21 mouse cellular contexts compared by ENCODE assay signal in genomic region chr9:108175116-108175838, GRCm38 (mm10). TPM values are rescaled to one million over a fixed set of nuclear protein-coding genes. Genes with fewer than 3 reads are reported as not detected.
A peak's percentile ranks its signal among the peaks of the same experiment; 100 is the strongest.
DNase-seq lines count a peak whose midpoint lies in the region; ATAC-seq and TF ChIP-seq lines count a peak whose summit lies in the region.
"Had no signal": no experiment of that assay in that cellular context is flagged by ENCODE, and none has a peak within 500 bp of the region (broad histone marks: within the 10 kb centered on the region; RNA-seq: fewer than 3 reads in every experiment).

No protein-coding gene starts in this region.

- DNase-seq in cerebellum, adult 2 months, result peak; percentile 46 to 50
- DNase-seq in cerebellum, adult 9-10 months, result no peak
- no peak for DNase-seq in left cerebral cortex, adult 2 months (ENCODE audit: extremely low spot score in 1 of 2, low spot score in 2 of 2)
- no peak for DNase-seq in left cerebral cortex, postnatal 14 days (ENCODE audit: low spot score in 2 of 2)
- peak; percentile 29 for DNase-seq in lung, postnatal 0 days (ENCODE audit: low spot score)
- DNase-seq in lung, postnatal 25 days (ENCODE audit: low spot score), result no peak
- DNase-seq in kidney, adult 8-10 months, result no peak
- DNase-seq: adrenal gland, postnatal 10 days; B cell, adult 2 months; cerebellum, adult 18-20 months; forebrain, postnatal 0 days; gastrocnemius, adult 2 months; gastrocnemius, postnatal 36 days; heart, adult 11 months; heart, postnatal 36 days had no signal

- peak overlapping the region; percentile 37 for H3K27ac ChIP-seq in cerebellum, adult 2 months (ENCODE audit: insufficient read depth, low read length)
- H3K27ac ChIP-seq in left cerebral cortex, adult 2 months, result peak overlapping the region; percentile 61
- H3K27ac ChIP-seq in lung, postnatal 0 days (ENCODE audit: low read length), result no peak overlapping the region
- H3K27ac ChIP-seq: embryonic facial prominence, embryonic 10.5 days; forebrain, embryonic 13.5 days; gastrocnemius, adult 2 months; heart, embryonic 13.5 days; hindbrain, embryonic 15.5 days had no signal

- no peak for TF ChIP-seq CTCF in cerebellum, adult 2 months (IDR thresholded peaks at IDR 0.05; ENCODE audit: borderline replicate concordance, insufficient read depth, low read depth, low read length)
- TF ChIP-seq CTCF in left cerebral cortex, adult 2 months (IDR thresholded peaks at IDR 0.05), result no peak
- no peak for TF ChIP-seq CTCF in lung, postnatal 0 days (IDR thresholded peaks at IDR 0.05)

- no peak for TF ChIP-seq POLR2A in cerebellum, adult 2 months (IDR thresholded peaks at IDR 0.05; ENCODE audit: borderline replicate concordance, insufficient read depth, low read length)

- no peaks in the 10 kb centered on the region for H3K36me3 ChIP-seq in lung, postnatal 0 days (ENCODE audit: insufficient read depth, low read length)
- H3K36me3 ChIP-seq: embryonic facial prominence, embryonic 10.5 days; G1E; heart, embryonic 13.5 days; hindbrain, embryonic 15.5 days had no signal

- TF ChIP-seq EP300 in lung, postnatal 0 days (IDR thresholded peaks at IDR 0.05), result no peak

- ATAC-seq in lung, postnatal 0 days, result peak; percentile 62
- ATAC-seq: CD4-positive, CD25-positive, alpha-beta regulatory T cell, adult 4 months; forebrain, embryonic 13.5 days; forebrain, postnatal 0 days had no signal

- H3K4me1 ChIP-seq in cerebellum, adult 2 months (ENCODE audit: control insufficient read depth, insufficient read depth, low read length), result peaks cover 72% of the 10 kb centered on the region
- no peaks in the 10 kb centered on the region; the same call in 1 of the 2 replicates for H3K4me1 ChIP-seq in lung, postnatal 0 days (ENCODE audit: insufficient read depth, low read depth, low read length)
- H3K4me1 ChIP-seq: embryonic facial prominence, embryonic 10.5 days; heart, embryonic 13.5 days had no signal

- no peaks in the 10 kb centered on the region for H3K9me3 ChIP-seq in lung, postnatal 0 days (ENCODE audit: low read length)
- H3K9me3 ChIP-seq: embryonic facial prominence, embryonic 10.5 days; forebrain, embryonic 13.5 days; G1E; heart, embryonic 13.5 days; hindbrain, embryonic 15.5 days had no signal

- intact Hi-C loops in left cerebral cortex, adult 2 months (cut with DNase I), result no loop called here
- intact Hi-C loops in left cerebral cortex, postnatal 14 days (cut with DNase I), result no loop called here

- no peak overlapping the region for H3K4me2 ChIP-seq in lung, postnatal 0 days (replicated peaks; ENCODE audit: low read depth, low read length)
- H3K4me2 ChIP-seq: forebrain, embryonic 13.5 days; heart, embryonic 13.5 days; hindbrain, embryonic 15.5 days had no signal

- no peaks in the 10 kb centered on the region for H3K27me3 ChIP-seq in cerebellum, adult 2 months (ENCODE audit: control insufficient read depth, insufficient read depth, low read length)
- H3K27me3 ChIP-seq in lung, postnatal 0 days (replicated peaks; ENCODE audit: insufficient read depth, low read length), result no peaks in the 10 kb centered on the region
- H3K27me3 ChIP-seq: forebrain, embryonic 13.5 days; heart, embryonic 13.5 days; hindbrain, embryonic 15.5 days had no signal

- no peak overlapping the region for H3K9ac ChIP-seq in lung, postnatal 0 days (replicated peaks; ENCODE audit: low read depth)
- H3K9ac ChIP-seq: forebrain, embryonic 13.5 days; forebrain, postnatal 0 days; heart, embryonic 13.5 days; hindbrain, embryonic 15.5 days had no signal

- 21% methylated on average over 19 of the region's 19 CpGs for WGBS in cerebellum, adult 2 months
- 42% methylated on average over 19 of the region's 19 CpGs for WGBS in lung, postnatal 0 days

- H3K4me3 ChIP-seq in cerebellum, adult 2 months (replicated peaks; ENCODE audit: insufficient read depth, low read depth, low read length), result no peak overlapping the region
- no peak overlapping the region for H3K4me3 ChIP-seq in left cerebral cortex, adult 2 months
- H3K4me3 ChIP-seq in lung, postnatal 0 days (ENCODE audit: low read depth, low read length), result no peak overlapping the region
- H3K4me3 ChIP-seq: embryonic facial prominence, embryonic 10.5 days; forebrain, embryonic 13.5 days; gastrocnemius, adult 2 months; heart, embryonic 13.5 days; hindbrain, embryonic 15.5 days had no signal

RNA-seq across cellular contexts. Expression of gene Bsn, which starts 14.9 kb away (rescaled TPM):
- 70.0 and 77.6 TPM in 2 replicates for polyA plus RNA-seq in cerebellum, adult 2 months (2012; rRNA removed)
- total RNA-seq in left cerebral cortex, adult 2 months (2021), result 100 to 1,000 TPM; 300 to 320 TPM
- 100 to 1,000 TPM; 223 to 244 TPM for total RNA-seq in left cerebral cortex, postnatal 14 days (2021)
- polyA plus RNA-seq in lung, postnatal 0 days (2015; fragmentation: Nextera tagmentation; extraction: Ambion mirVana), result 0.06 and 0.12 TPM in 2 replicates

Comparison
In these comparisons a context has a peak if more than half of its experiments do, and no peak if none do; other contexts are left out.
1. DNase-seq: peak in cerebellum, adult 2 months (2 of 2) and lung, postnatal 0 days (single experiment); none in cerebellum, adult 9-10 months (single experiment), left cerebral cortex, adult 2 months (0 of 2), left cerebral cortex, postnatal 14 days (0 of 2), lung, postnatal 25 days (single experiment) and kidney, adult 8-10 months (0 of 2).